Mouse (Mus musculus): ENCODE results near the gene Ccr4. TPM values are rescaled to one million over a fixed set of nuclear protein-coding genes. Genes with fewer than 3 reads are reported as not detected.

Gene Ccr4
- polyA plus RNA-seq, 1 experiment from 2014 or later: not detected

GRCm38 (mm10) chr9:114543882-114544753 is 39.4 kb upstream of the Ccr4 start:
- ATAC-seq (replicated peaks; ENCODE audit: low FRiP score): no peak

GRCm38 (mm10) chr9:114541279-114541741 is 36.6 kb upstream of the Ccr4 start:
- H3K9me3 ChIP-seq (ENCODE audit: control insufficient read depth, low read length): no peaks in the 10 kb centered on the region
- H3K36me3 ChIP-seq (ENCODE audit: control insufficient read depth, insufficient read depth, low read length): no peaks in the 10 kb centered on the region
- peak; percentile 42; the same call in 1 of the 2 replicates for ATAC-seq (replicated peaks; ENCODE audit: low FRiP score)
- peak overlapping the region; percentile 8; the same call in 1 of the 2 replicates for H3K27ac ChIP-seq (ENCODE audit: low read depth, low read length)
- H3K27me3 ChIP-seq (replicated peaks; ENCODE audit: control insufficient read depth, insufficient read depth, low read length): no peaks in the 10 kb centered on the region
- no peak overlapping the region for H3K4me2 ChIP-seq
- H3K4me1 ChIP-seq (replicated peaks; ENCODE audit: control insufficient read depth, insufficient read depth, low read length): peaks cover 42% of the 10 kb centered on the region
- DNase-seq (ENCODE audit: low spot score): peak; percentile 33
- 11% methylated on average over 1 of the region's 1 CpGs for WGBS
- H3K9ac ChIP-seq (ENCODE audit: low read depth, low read length): no peak overlapping the region
- no peak overlapping the region for H3K4me3 ChIP-seq (ENCODE audit: low read depth, low read length)

More at GRCm38 (mm10) chr9:114543882-114544753, 39.4 kb upstream of the Ccr4 start:
- Histone ChIP-seq H3K4me3 (ENCODE audit: low read depth, low read length) (no peak overlapping the region), H3K4me1 (replicated peaks; ENCODE audit: control insufficient read depth, insufficient read depth, low read length) (peaks cover 49% of the 10 kb centered on the region), H3K9ac (ENCODE audit: low read depth, low read length) (no peak overlapping the region), H3K27me3 (replicated peaks; ENCODE audit: control insufficient read depth, insufficient read depth, low read length) (no peaks in the 10 kb centered on the region), H3K36me3 (ENCODE audit: control insufficient read depth, insufficient read depth, low read length) (no peaks in the 10 kb centered on the region), H3K4me2 (no peak overlapping the region), H3K9me3 (ENCODE audit: control insufficient read depth, low read length) (no peaks in the 10 kb centered on the region), H3K27ac (ENCODE audit: low read depth, low read length) (peak overlapping the region; percentile 15; the same call in 1 of the 2 replicates)
- 49% methylated on average over 17 of the region's 17 CpGs for WGBS
- no peak for DNase-seq (ENCODE audit: low spot score)

- Histone ChIP-seq H3K27ac (ENCODE audit: low read depth, low read length) (no peak overlapping the region), H3K4me1 (replicated peaks; ENCODE audit: control insufficient read depth, insufficient read depth, low read length) (peaks cover 30% of the 10 kb centered on the region), H3K4me3 (ENCODE audit: low read depth, low read length) (no peak overlapping the region), H3K4me2 (no peak overlapping the region), H3K9me3 (ENCODE audit: control insufficient read depth, low read length) (no peaks in the 10 kb centered on the region), H3K27me3 (replicated peaks; ENCODE audit: control insufficient read depth, insufficient read depth, low read length) (no peaks in the 10 kb centered on the region), H3K9ac (ENCODE audit: low read depth, low read length) (no peak overlapping the region), H3K36me3 (ENCODE audit: control insufficient read depth, insufficient read depth, low read length) (no peaks in the 10 kb centered on the region)
- 84% methylated on average over 7 of the region's 7 CpGs for WGBS
- DNase-seq (ENCODE audit: low spot score): no peak
- no peak for ATAC-seq (replicated peaks; ENCODE audit: low FRiP score)
These were observed 34.4 kb upstream of the Ccr4 start for GRCm38 (mm10) chr9:114538996-114539563.

GRCm38 (mm10) chr9:114536628-114537027 is 31.9 kb upstream of the Ccr4 start:
- 65% methylated on average over 2 of the region's 2 CpGs for WGBS
- no peak overlapping the region for H3K27ac ChIP-seq (ENCODE audit: low read depth, low read length)
- ATAC-seq (replicated peaks; ENCODE audit: low FRiP score) (peak; percentile 27; the same call in 1 of the 2 replicates), DNase-seq (ENCODE audit: low spot score) (no peak)
- peaks cover 30% of the 10 kb centered on the region for H3K4me1 ChIP-seq (replicated peaks; ENCODE audit: control insufficient read depth, insufficient read depth, low read length)
- no peak overlapping the region for H3K4me3 ChIP-seq (ENCODE audit: low read depth, low read length)
- no peaks in the 10 kb centered on the region for H3K9me3 ChIP-seq (ENCODE audit: control insufficient read depth, low read length)
- no peak overlapping the region for H3K4me2 ChIP-seq
- H3K36me3 ChIP-seq (ENCODE audit: control insufficient read depth, insufficient read depth, low read length): no peaks in the 10 kb centered on the region
- H3K9ac ChIP-seq (ENCODE audit: low read depth, low read length): no peak overlapping the region
- H3K27me3 ChIP-seq (replicated peaks; ENCODE audit: control insufficient read depth, insufficient read depth, low read length): no peaks in the 10 kb centered on the region

- 78% methylated on average over 9 of the region's 9 CpGs for WGBS
- ATAC-seq (replicated peaks; ENCODE audit: low FRiP score): no peak
- Histone ChIP-seq H3K4me3 (ENCODE audit: low read depth, low read length) (no peak overlapping the region), H3K4me2 (no peak overlapping the region), H3K9me3 (ENCODE audit: control insufficient read depth, low read length) (no peaks in the 10 kb centered on the region), H3K36me3 (ENCODE audit: control insufficient read depth, insufficient read depth, low read length) (no peaks in the 10 kb centered on the region), H3K9ac (ENCODE audit: low read depth, low read length) (no peak overlapping the region), H3K27me3 (replicated peaks; ENCODE audit: control insufficient read depth, insufficient read depth, low read length) (no peaks in the 10 kb centered on the region), H3K4me1 (replicated peaks; ENCODE audit: control insufficient read depth, insufficient read depth, low read length) (peaks cover 25% of the 10 kb centered on the region), H3K27ac (ENCODE audit: low read depth, low read length) (0 out of 2 replicates have a peak overlapping the region, but pooled peaks have one; percentile 6)
- no peak for DNase-seq (ENCODE audit: low spot score)
These were observed 30.2 kb upstream of the Ccr4 start for GRCm38 (mm10) chr9:114534747-114535517.

GRCm38 (mm10) chr9:114533848-114534247 is 29.1 kb upstream of the Ccr4 start:
- ATAC-seq (replicated peaks; ENCODE audit: low FRiP score): peak; percentile 45; the same call in 1 of the 2 replicates
- Histone ChIP-seq H3K4me2 (no peak overlapping the region), H3K4me3 (ENCODE audit: low read depth, low read length) (no peak overlapping the region), H3K9me3 (ENCODE audit: control insufficient read depth, low read length) (no peaks in the 10 kb centered on the region), H3K27ac (ENCODE audit: low read depth, low read length) (no peak overlapping the region), H3K27me3 (replicated peaks; ENCODE audit: control insufficient read depth, insufficient read depth, low read length) (no peaks in the 10 kb centered on the region), H3K9ac (ENCODE audit: low read depth, low read length) (no peak overlapping the region), H3K36me3 (ENCODE audit: control insufficient read depth, insufficient read depth, low read length) (no peaks in the 10 kb centered on the region), H3K4me1 (replicated peaks; ENCODE audit: control insufficient read depth, insufficient read depth, low read length) (peaks cover 25% of the 10 kb centered on the region)
- WGBS: 64% methylated on average over 4 of the region's 4 CpGs
- no peak for DNase-seq (ENCODE audit: low spot score)

GRCm38 (mm10) chr9:114531276-114531675 is 26.6 kb upstream of the Ccr4 start:
- no peak overlapping the region for H3K4me2 ChIP-seq

GRCm38 (mm10) chr9:114528680-114529048 is 23.9 kb upstream of the Ccr4 start:
- 61% methylated on average over 9 of the region's 9 CpGs for WGBS
- H3K27ac ChIP-seq (ENCODE audit: low read depth, low read length): peak overlapping the region; percentile 38
- no peak overlapping the region for H3K9ac ChIP-seq (ENCODE audit: low read depth, low read length)
- no peaks in the 10 kb centered on the region for H3K27me3 ChIP-seq (replicated peaks; ENCODE audit: control insufficient read depth, insufficient read depth, low read length)
- H3K4me3 ChIP-seq (ENCODE audit: low read depth, low read length): no peak overlapping the region
- DNase-seq (ENCODE audit: low spot score): no peak
- H3K36me3 ChIP-seq (ENCODE audit: control insufficient read depth, insufficient read depth, low read length): no peaks in the 10 kb centered on the region
- ATAC-seq (replicated peaks; ENCODE audit: low FRiP score): no peak
- H3K4me1 ChIP-seq (replicated peaks; ENCODE audit: control insufficient read depth, insufficient read depth, low read length): peaks cover 26% of the 10 kb centered on the region
- no peaks in the 10 kb centered on the region for H3K9me3 ChIP-seq (ENCODE audit: control insufficient read depth, low read length)
- H3K4me2 ChIP-seq: no peak overlapping the region

More at GRCm38 (mm10) chr9:114531276-114531675, 26.6 kb upstream of the Ccr4 start:
- Histone ChIP-seq H3K36me3 (ENCODE audit: control insufficient read depth, insufficient read depth, low read length) (no peaks in the 10 kb centered on the region), H3K9ac (ENCODE audit: low read depth, low read length) (no peak overlapping the region), H3K27me3 (replicated peaks; ENCODE audit: control insufficient read depth, insufficient read depth, low read length) (no peaks in the 10 kb centered on the region), H3K4me3 (ENCODE audit: low read depth, low read length) (no peak overlapping the region), H3K4me1 (replicated peaks; ENCODE audit: control insufficient read depth, insufficient read depth, low read length) (peaks cover 26% of the 10 kb centered on the region), H3K9me3 (ENCODE audit: control insufficient read depth, low read length) (no peaks in the 10 kb centered on the region), H3K27ac (ENCODE audit: low read depth, low read length) (no peak overlapping the region)
- WGBS: 62% methylated on average over 11 of the region's 11 CpGs
- ATAC-seq (replicated peaks; ENCODE audit: low FRiP score) (no peak), DNase-seq (ENCODE audit: low spot score) (no peak)

Data from liver, embryonic 11.5 days (tissue).